Mouse (Mus musculus) forebrain, embryonic 10.5 days (tissue): ENCODE measurements around the gene Suclg1. TPM values are rescaled to one million over a fixed set of nuclear protein-coding genes. Genes with fewer than 3 reads are reported as not detected.

Source experiments
- DNase-seq: peaks from one replicate; pipeline ENCODE4 v3.0.0-alpha.2; 2017; ENCODE audit warnings: low spot score; ENCODE audit errors: extremely low spot score
- H3K27ac ChIP-seq: fragments of 300-500 bp; sonication (generic); 2 replicates; pipeline ENCODE4 v1.5.1; 2016; ENCODE audit warnings: mild to moderate bottlenecking
- H3K27me3 ChIP-seq: fragments of 300-500 bp; sonication (generic); 2 replicates; pipeline ENCODE4 v1.6.1; 2016; ENCODE audit warnings: mild to moderate bottlenecking; ENCODE audit not compliant: poor library complexity, severe bottlenecking
- H3K36me3 ChIP-seq: fragments of 300-500 bp; sonication (generic); replicated peaks from 2 replicates; pipeline ENCODE4 v1.6.1; 2016; ENCODE audit warnings: mild to moderate bottlenecking, moderate library complexity
- H3K4me1 ChIP-seq: fragments of 300-500 bp; sonication (generic); 2 replicates; pipeline ENCODE4 v1.6.1; 2016
- H3K4me3 ChIP-seq: fragments of 300-500 bp; sonication (generic); 2 replicates; pipeline ENCODE4 v1.5.1; 2016; ENCODE audit warnings: mild to moderate bottlenecking, moderate library complexity
- H3K9me3 ChIP-seq: fragments of 300-500 bp; sonication (generic); 2 replicates; pipeline ENCODE4 v1.6.1; 2016; ENCODE audit warnings: mild to moderate bottlenecking, moderate library complexity
- WGBS: fragments of 180-500 bp; shearing (Covaris S2); methylation state at CpG from one replicate; pipeline ENCODE4 v1.1.7; 2016; 5-methylcytosine and 5-hydroxymethylcytosine counted together
- polyA plus RNA-seq: library from polyadenylated mRNA; unstranded; fragments of >200 nt; fragmentation: Nextera tagmentation; extraction: Ambion mirVana; gene quantifications from 2 replicates; pipeline ENCODE4 v1.2.1, GENCODE M21; 2016

The Suclg1 gene
- polyA plus RNA-seq, 1 experiment from 2014 or later = 178 TPM

- Histone ChIP-seq H3K4me1 (peaks cover 13% of the 10 kb centered on the region), H3K4me3 (no peak overlapping the region), H3K27me3 (no peaks in the 10 kb centered on the region), H3K9me3 (no peaks in the 10 kb centered on the region), H3K27ac (no peak overlapping the region), H3K36me3 (peaks cover 22% of the 10 kb centered on the region)
- 95% methylated on average over 4 of the region's 4 CpGs for WGBS
- DNase-seq = no peak
Measured at GRCm38 (mm10) chr6:73253584-73253983, 5.4 kb downstream of the Suclg1 start.

- no peaks in the 10 kb centered on the region for H3K27me3 ChIP-seq
- no peak overlapping the region for H3K27ac ChIP-seq
- DNase-seq = no peak
- H3K36me3 ChIP-seq = peaks cover 32% of the 10 kb centered on the region
- 92% methylated on average over 9 of the region's 9 CpGs for WGBS
- no peaks in the 10 kb centered on the region for H3K9me3 ChIP-seq
- no peak overlapping the region for H3K4me3 ChIP-seq
- peaks cover 7% of the 10 kb centered on the region for H3K4me1 ChIP-seq
Measured at GRCm38 (mm10) chr6:73254307-73255228, 6.4 kb downstream of the Suclg1 start.

DNA sequence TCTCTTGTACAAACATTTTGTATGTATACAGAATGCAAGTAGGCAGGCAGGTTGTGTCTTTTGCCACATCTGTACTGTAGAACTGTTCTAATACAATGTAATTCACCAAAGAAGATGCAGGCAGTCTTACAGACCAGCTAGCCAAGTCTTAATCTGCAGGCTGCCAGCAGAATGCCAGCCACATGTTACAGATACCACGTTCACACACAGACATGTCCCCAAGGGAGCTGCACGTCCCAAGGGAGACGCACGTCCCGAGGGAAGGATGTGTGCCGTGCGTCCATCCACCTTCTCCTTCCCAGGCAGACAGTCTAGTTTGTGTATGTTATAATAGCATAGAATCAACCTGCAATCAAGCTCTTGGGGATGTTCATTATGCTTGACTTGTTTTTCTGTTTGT lies 8.9 kb downstream of the Suclg1 start:
- Histone ChIP-seq H3K36me3 (peaks cover 56% of the 10 kb centered on the region), H3K27me3 (no peaks in the 10 kb centered on the region), H3K27ac (no peak overlapping the region), H3K4me3 (no peak overlapping the region), H3K4me1 (no peaks in the 10 kb centered on the region), H3K9me3 (no peaks in the 10 kb centered on the region)
- WGBS = 98% methylated on average over 7 of the region's 7 CpGs
- DNase-seq = no peak

- Histone ChIP-seq H3K27me3 (no peaks in the 10 kb centered on the region), H3K4me3 (no peak overlapping the region), H3K9me3 (no peaks in the 10 kb centered on the region), H3K4me1 (peaks cover 14% of the 10 kb centered on the region), H3K27ac (no peak overlapping the region), H3K36me3 (peaks cover 80% of the 10 kb centered on the region)
- no peak for DNase-seq
- WGBS = 94% methylated on average over 6 of the region's 6 CpGs
Measured at GRCm38 (mm10) chr6:73260110-73260509, 11.9 kb downstream of the Suclg1 start.

DNA sequence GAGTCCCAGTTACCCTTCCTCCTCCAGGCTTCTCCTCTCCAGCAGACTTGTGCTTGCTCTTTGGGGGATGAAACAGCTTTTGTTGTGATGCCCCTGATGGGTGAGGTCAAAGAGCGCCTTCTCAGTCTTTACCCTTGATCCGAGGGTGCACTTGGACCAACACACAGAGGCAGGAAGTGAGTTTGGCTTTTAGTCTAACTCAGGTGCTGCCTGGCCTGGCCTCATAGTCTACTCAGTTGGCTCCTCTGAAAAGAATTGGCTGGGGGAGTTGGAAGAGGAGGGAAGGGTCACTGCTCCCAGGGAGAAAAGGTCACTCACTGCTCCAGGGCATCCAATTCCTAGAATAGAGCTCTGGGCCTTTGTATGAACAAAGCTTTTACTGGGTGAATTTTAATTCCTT lies 16.6 kb downstream of the Suclg1 start:
- H3K27me3 ChIP-seq = no peaks in the 10 kb centered on the region
- 33% methylated on average over 2 of the region's 2 CpGs for WGBS
- H3K27ac ChIP-seq = peak overlapping the region; percentile 15; the same call in 1 of the 2 replicates
- H3K4me1 ChIP-seq = peaks cover 15% of the 10 kb centered on the region
- H3K36me3 ChIP-seq = peaks cover 85% of the 10 kb centered on the region
- H3K9me3 ChIP-seq = no peaks in the 10 kb centered on the region
- DNase-seq = no peak
- H3K4me3 ChIP-seq = no peak overlapping the region

- H3K9me3 ChIP-seq = no peaks in the 10 kb centered on the region
- no peaks in the 10 kb centered on the region for H3K27me3 ChIP-seq
- H3K27ac ChIP-seq = no peak overlapping the region
- peaks cover 90% of the 10 kb centered on the region for H3K36me3 ChIP-seq
- DNase-seq = no peak
- H3K4me1 ChIP-seq = peaks cover 15% of the 10 kb centered on the region
- no peak overlapping the region for H3K4me3 ChIP-seq
- 92% methylated on average over 8 of the region's 8 CpGs for WGBS
Measured at GRCm38 (mm10) chr6:73267738-73268311, 19.6 kb downstream of the Suclg1 start.

DNA sequence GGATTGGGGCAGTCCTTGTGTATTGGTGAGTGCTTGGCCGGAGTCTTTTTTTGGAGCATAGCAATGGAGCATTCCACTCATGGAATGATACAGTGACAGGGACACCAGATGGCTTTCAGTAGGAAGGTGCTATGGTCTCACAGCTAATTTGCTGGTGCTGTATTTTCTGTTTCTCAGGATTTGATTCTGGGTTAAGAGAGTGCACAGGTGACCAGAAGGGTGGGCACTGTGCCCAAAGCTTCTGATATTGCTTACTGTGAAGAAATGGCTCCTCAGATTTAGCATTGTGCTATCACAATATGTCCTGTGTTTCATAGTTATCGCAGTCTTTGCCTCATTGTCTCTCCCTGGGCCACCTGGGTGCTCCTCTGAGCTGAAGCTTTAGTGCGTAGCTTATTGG lies 21.2 kb downstream of the Suclg1 start:
- no peaks in the 10 kb centered on the region for H3K27me3 ChIP-seq
- 98% methylated on average over 3 of the region's 3 CpGs for WGBS

GRCm38 (mm10) chr6:73271546-73272091 lies 23.4 kb downstream of the Suclg1 start:
- DNase-seq = no peak
- Histone ChIP-seq H3K27me3 (no peaks in the 10 kb centered on the region), H3K9me3 (no peaks in the 10 kb centered on the region), H3K27ac (no peak overlapping the region), H3K4me3 (no peak overlapping the region), H3K4me1 (no peaks in the 10 kb centered on the region), H3K36me3 (peaks cover 95% of the 10 kb centered on the region)
- WGBS = 76% methylated on average over 3 of the region's 3 CpGs

More for the DNA sequence above, 21.2 kb downstream of the Suclg1 start:
- Histone ChIP-seq H3K4me3 (no peak overlapping the region), H3K36me3 (peaks cover 90% of the 10 kb centered on the region), H3K4me1 (peaks cover 8% of the 10 kb centered on the region), H3K9me3 (no peaks in the 10 kb centered on the region), H3K27ac (no peak overlapping the region)
- DNase-seq = no peak

DNA sequence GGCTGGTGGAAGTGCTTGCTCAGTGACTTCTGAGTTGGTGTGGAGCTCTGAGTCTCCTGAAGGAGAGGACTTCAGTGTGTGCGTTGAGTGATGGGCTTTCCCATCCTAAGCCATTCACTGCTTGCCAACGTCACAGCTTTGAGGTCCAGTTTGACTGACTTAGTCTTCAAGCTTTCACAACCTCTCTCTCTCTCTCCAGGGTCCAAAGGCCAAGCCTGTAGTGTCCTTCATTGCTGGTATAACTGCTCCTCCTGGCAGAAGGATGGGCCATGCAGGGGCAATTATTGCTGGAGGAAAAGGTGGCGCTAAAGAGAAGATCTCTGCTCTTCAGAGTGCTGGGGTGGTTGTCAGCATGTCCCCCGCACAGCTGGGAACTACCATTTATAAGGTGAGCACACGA lies 26.8 kb downstream of the Suclg1 start:
- DNase-seq = no peak
- Histone ChIP-seq H3K27me3 (no peaks in the 10 kb centered on the region), H3K4me3 (no peak overlapping the region), H3K36me3 (peaks cover 82% of the 10 kb centered on the region), H3K27ac (no peak overlapping the region), H3K4me1 (no peaks in the 10 kb centered on the region), H3K9me3 (no peaks in the 10 kb centered on the region)
- WGBS = 94% methylated on average over 5 of the region's 5 CpGs

DNA sequence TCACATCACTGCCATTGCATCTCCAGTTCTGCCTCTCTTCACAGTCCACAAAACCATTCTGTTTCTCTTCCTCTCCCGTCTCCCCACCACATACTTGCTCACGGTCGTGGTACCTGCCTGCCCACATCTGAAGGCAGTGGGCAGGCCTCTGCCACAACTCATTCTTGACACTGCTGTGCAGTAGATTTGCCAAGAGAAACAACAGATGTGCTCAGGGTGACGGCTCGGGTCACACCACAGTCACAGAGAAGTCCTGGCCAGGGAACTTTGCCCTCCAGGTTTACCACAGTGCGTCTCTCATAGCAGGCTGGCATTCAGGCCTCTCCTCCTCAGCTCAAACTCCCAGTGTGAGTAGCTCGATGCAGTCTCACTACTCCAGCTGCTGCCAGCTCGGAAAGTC lies 31.5 kb downstream of the Suclg1 start:
- Histone ChIP-seq H3K4me3 (no peak overlapping the region), H3K27me3 (no peaks in the 10 kb centered on the region), H3K36me3 (peaks cover 37% of the 10 kb centered on the region), H3K9me3 (no peaks in the 10 kb centered on the region), H3K27ac (no peak overlapping the region), H3K4me1 (no peaks in the 10 kb centered on the region)
- 82% methylated on average over 8 of the region's 8 CpGs for WGBS
- DNase-seq = no peak

DNA sequence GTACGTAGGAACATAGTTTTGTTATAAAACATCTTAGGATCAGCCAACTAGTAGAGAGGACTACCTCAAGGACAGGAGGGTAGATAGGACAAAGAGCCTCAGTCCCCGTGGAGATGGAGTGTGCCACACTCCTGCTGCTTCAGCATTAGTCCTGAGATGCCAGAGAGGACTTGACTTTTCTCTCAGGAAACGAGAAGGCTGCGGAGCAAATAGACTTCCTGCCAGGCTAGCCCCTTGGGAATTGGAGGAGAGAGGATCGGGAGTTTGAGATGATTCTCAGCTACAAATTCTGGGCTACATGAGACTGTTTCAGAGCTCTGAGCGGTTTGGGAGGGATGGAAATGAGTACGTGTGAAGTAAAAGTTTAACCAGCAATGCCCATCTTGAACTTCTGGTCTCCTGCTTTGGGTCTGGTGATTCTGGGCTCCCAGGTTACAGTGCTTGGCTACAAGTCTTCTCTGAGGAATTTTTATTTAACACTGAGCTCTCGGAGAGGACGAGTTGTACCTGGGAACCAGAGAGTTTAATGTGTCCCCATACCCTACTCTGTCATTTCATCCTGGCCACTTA lies 32.4 kb downstream of the Suclg1 start:
- peaks cover 27% of the 10 kb centered on the region for H3K36me3 ChIP-seq
- no peaks in the 10 kb centered on the region for H3K9me3 ChIP-seq
- no peaks in the 10 kb centered on the region for H3K27me3 ChIP-seq
- no peak overlapping the region for H3K27ac ChIP-seq
- H3K4me1 ChIP-seq = no peaks in the 10 kb centered on the region
- 84% methylated on average over 9 of the region's 9 CpGs for WGBS
- H3K4me3 ChIP-seq = no peak overlapping the region
- DNase-seq = no peak

GRCm38 (mm10) chr6:73286326-73286725 lies 38.1 kb downstream of the Suclg1 start:
- Histone ChIP-seq H3K27ac (no peak overlapping the region), H3K27me3 (no peaks in the 10 kb centered on the region), H3K9me3 (no peaks in the 10 kb centered on the region), H3K4me1 (no peaks in the 10 kb centered on the region), H3K36me3 (no peaks in the 10 kb centered on the region), H3K4me3 (no peak overlapping the region)
- no peak for DNase-seq
- WGBS = 98% methylated on average over 2 of the region's 2 CpGs

- Histone ChIP-seq H3K9me3 (no peaks in the 10 kb centered on the region), H3K4me3 (no peak overlapping the region), H3K36me3 (no peaks in the 10 kb centered on the region), H3K27ac (no peak overlapping the region), H3K4me1 (no peaks in the 10 kb centered on the region), H3K27me3 (no peaks in the 10 kb centered on the region; the same call in 1 of the 2 replicates)
- 80% methylated on average over 6 of the region's 6 CpGs for WGBS
- DNase-seq = no peak
Measured at GRCm38 (mm10) chr6:73306837-73307236, 58.7 kb downstream of the Suclg1 start.
